Mouse (Mus musculus): ENCODE measurements around the gene Crebzf. TPM values are rescaled to one million over a fixed set of nuclear protein-coding genes. Genes with fewer than 3 reads are reported as not detected.

The Crebzf gene
- polyA plus RNA-seq, 1 experiment: 39.4 TPM

- H3K27ac ChIP-seq (ENCODE audit: insufficient read depth, low read length): no peak overlapping the region
- DNase-seq (ENCODE audit: low read depth in 1 of 2, low spot score in 2 of 2): no peak
- H3K36me3 ChIP-seq (ENCODE audit: control insufficient read depth, insufficient read depth, low read length): no peaks in the 10 kb centered on the region
- no peaks in the 10 kb centered on the region for H3K27me3 ChIP-seq (ENCODE audit: control insufficient read depth, insufficient read depth, low read length)
- H3K4me1 ChIP-seq (ENCODE audit: control insufficient read depth, insufficient read depth, insufficient read length): no peaks in the 10 kb centered on the region
- TF ChIP-seq CTCF (IDR thresholded peaks at IDR 0.05; ENCODE audit: extremely low read depth, insufficient read depth, insufficient read length, insufficient replicate concordance) (no peak), POLR2A (IDR thresholded peaks at IDR 0.05; ENCODE audit: low read depth, low read length) (no peak)
- H3K4me3 ChIP-seq (ENCODE audit: extremely low read depth, insufficient read depth, insufficient read length): no peak overlapping the region
These were observed 10.3 kb upstream of the Crebzf start for GRCm38 (mm10) chr7:90432221-90432620.

GRCm38 (mm10) chr7:90440044-90440443, 2.5 kb upstream of the Crebzf start:
- Histone ChIP-seq H3K4me1 (ENCODE audit: control insufficient read depth, insufficient read depth, insufficient read length) (peaks cover 6% of the 10 kb centered on the region), H3K36me3 (ENCODE audit: control insufficient read depth, insufficient read depth, low read length) (no peaks in the 10 kb centered on the region), H3K27me3 (ENCODE audit: control insufficient read depth, insufficient read depth, low read length) (no peaks in the 10 kb centered on the region), H3K27ac (ENCODE audit: insufficient read depth, low read length) (no peak overlapping the region), H3K4me3 (ENCODE audit: extremely low read depth, insufficient read depth, insufficient read length) (no peak overlapping the region)
- no peak for DNase-seq (ENCODE audit: low read depth in 1 of 2, low spot score in 2 of 2)
- no peak for TF ChIP-seq CTCF (IDR thresholded peaks at IDR 0.05; ENCODE audit: extremely low read depth, insufficient read depth, insufficient read length, insufficient replicate concordance)
- no peak for TF ChIP-seq POLR2A (IDR thresholded peaks at IDR 0.05; ENCODE audit: low read depth, low read length)
- WGBS: 94% methylated on average over 4 of the region's 4 CpGs

GRCm38 (mm10) chr7:90442070-90442469, 459 bp upstream of the Crebzf start:
- Histone ChIP-seq H3K4me1 (ENCODE audit: control insufficient read depth, insufficient read depth, insufficient read length) (peaks cover 6% of the 10 kb centered on the region), H3K27ac (ENCODE audit: insufficient read depth, low read length) (peak overlapping the region; percentile 47; the same call in 1 of the 2 replicates), H3K27me3 (ENCODE audit: control insufficient read depth, insufficient read depth, low read length) (no peaks in the 10 kb centered on the region), H3K36me3 (ENCODE audit: control insufficient read depth, insufficient read depth, low read length) (no peaks in the 10 kb centered on the region; the same call in 1 of the 2 replicates), H3K4me3 (ENCODE audit: extremely low read depth, insufficient read depth, insufficient read length) (peak overlapping the region; percentile 43)
- 5% methylated on average over 4 of the region's 4 CpGs for WGBS
- no peak for DNase-seq (ENCODE audit: low read depth in 1 of 2, low spot score in 2 of 2)
- no peak for TF ChIP-seq CTCF (IDR thresholded peaks at IDR 0.05; ENCODE audit: extremely low read depth, insufficient read depth, insufficient read length, insufficient replicate concordance)
- TF ChIP-seq POLR2A (IDR thresholded peaks at IDR 0.05; ENCODE audit: low read depth, low read length): no peak

GRCm38 (mm10) chr7:90443101-90444091, 867 bp downstream of the Crebzf start:
- no peaks in the 10 kb centered on the region for H3K27me3 ChIP-seq (ENCODE audit: control insufficient read depth, insufficient read depth, low read length)
- no peaks in the 10 kb centered on the region; the same call in 1 of the 2 replicates for H3K36me3 ChIP-seq (ENCODE audit: control insufficient read depth, insufficient read depth, low read length)
- H3K27ac ChIP-seq (ENCODE audit: insufficient read depth, low read length): peak overlapping the region; percentile 96
- H3K4me3 ChIP-seq (ENCODE audit: extremely low read depth, insufficient read depth, insufficient read length): peak overlapping the region; percentile 100
- H3K4me1 ChIP-seq (ENCODE audit: control insufficient read depth, insufficient read depth, insufficient read length): peaks cover 6% of the 10 kb centered on the region
- no peak for TF ChIP-seq POLR2A (IDR thresholded peaks at IDR 0.05; ENCODE audit: low read depth, low read length)
- TF ChIP-seq CTCF (IDR thresholded peaks at IDR 0.05; ENCODE audit: extremely low read depth, insufficient read depth, insufficient read length, insufficient replicate concordance): peak; percentile 37; the same call in 1 of the 2 replicates
- under 1% methylated on average over 121 of the region's 123 CpGs for WGBS
- DNase-seq (ENCODE audit: low read depth in 1 of 2, low spot score in 2 of 2): peak in 1 of 2 experiments; percentile 70

GRCm38 (mm10) chr7:90444206-90444605, 1.7 kb downstream of the Crebzf start:
- H3K27me3 ChIP-seq (ENCODE audit: control insufficient read depth, insufficient read depth, low read length): no peaks in the 10 kb centered on the region
- H3K4me1 ChIP-seq (ENCODE audit: control insufficient read depth, insufficient read depth, insufficient read length): peaks cover 4% of the 10 kb centered on the region
- H3K36me3 ChIP-seq (ENCODE audit: control insufficient read depth, insufficient read depth, low read length): peaks cover 2% of the 10 kb centered on the region
- 2% methylated on average over 6 of the region's 6 CpGs for WGBS
- TF ChIP-seq POLR2A (IDR thresholded peaks at IDR 0.05; ENCODE audit: low read depth, low read length) (no peak), CTCF (IDR thresholded peaks at IDR 0.05; ENCODE audit: extremely low read depth, insufficient read depth, insufficient read length, insufficient replicate concordance) (no peak)
- no peak overlapping the region for H3K27ac ChIP-seq (ENCODE audit: insufficient read depth, low read length)
- H3K4me3 ChIP-seq (ENCODE audit: extremely low read depth, insufficient read depth, insufficient read length): peak overlapping the region; percentile 100
- no peak for DNase-seq (ENCODE audit: low read depth in 1 of 2, low spot score in 2 of 2)

- H3K4me3 ChIP-seq (ENCODE audit: extremely low read depth, insufficient read depth, insufficient read length): peak overlapping the region; percentile 84; the same call in 1 of the 2 replicates
- no peak overlapping the region for H3K27ac ChIP-seq (ENCODE audit: insufficient read depth, low read length)
- peaks cover 4% of the 10 kb centered on the region; the same call in 1 of the 2 replicates for H3K4me1 ChIP-seq (ENCODE audit: control insufficient read depth, insufficient read depth, insufficient read length)
- 22% methylated on average over 7 of the region's 7 CpGs for WGBS
- H3K36me3 ChIP-seq (ENCODE audit: control insufficient read depth, insufficient read depth, low read length): peaks cover 1% of the 10 kb centered on the region; the same call in 1 of the 2 replicates
- no peaks in the 10 kb centered on the region for H3K27me3 ChIP-seq (ENCODE audit: control insufficient read depth, insufficient read depth, low read length)
- no peak for DNase-seq (ENCODE audit: low read depth in 1 of 2, low spot score in 2 of 2)
- TF ChIP-seq POLR2A (IDR thresholded peaks at IDR 0.05; ENCODE audit: low read depth, low read length): no peak
- no peak for TF ChIP-seq CTCF (IDR thresholded peaks at IDR 0.05; ENCODE audit: extremely low read depth, insufficient read depth, insufficient read length, insufficient replicate concordance)
These were observed 13.8 kb downstream of the Crebzf start for GRCm38 (mm10) chr7:90456149-90456844.
